Mouse (Mus musculus) CH12.LX (cell line): ENCODE measurements around the gene H2-DMb2. TPM values are rescaled to one million over a fixed set of nuclear protein-coding genes. Genes with fewer than 3 reads are reported as not detected.

Experiments used
- DNase-seq: peaks from one replicate; pipeline ENCODE4 v3.0.0-alpha.2; 2013; ENCODE audit errors: extremely low read depth
- H3K27ac ChIP-seq: 2 replicates; pipeline ENCODE4 v1.5.1; 2012; ENCODE audit warnings: low read depth, mild to moderate bottlenecking, control low read depth, moderate library complexity; ENCODE audit not compliant: insufficient read depth
- H3K27me3 ChIP-seq: replicated peaks from 2 replicates; pipeline ENCODE3; 2012; ENCODE audit warnings: inconsistent platforms
- H3K36me3 ChIP-seq, 2 experiments: replicated peaks in 1 of 2; 2 replicates each; pipeline versions ENCODE3 to v1.6.1; 2012; ENCODE audit warnings: inconsistent platforms in 1 of 2, low read length in 1 of 2, mild to moderate bottlenecking in 1 of 2, mixed read lengths in 1 of 2, moderate library complexity in 1 of 2; ENCODE audit not compliant: control insufficient read depth in 1 of 2, insufficient read depth in 1 of 2
- H3K4me1 ChIP-seq, 2 experiments: 2 replicates each; pipeline ENCODE4 v1.6.1; 2012; ENCODE audit warnings: inconsistent platforms in 1 of 2, moderate library complexity in 1 of 2; ENCODE audit not compliant: insufficient read depth in 2 of 2, control insufficient read depth in 1 of 2
- H3K4me2 ChIP-seq: 2 replicates; pipeline ENCODE4 v1.6.1; 2012; ENCODE audit warnings: low read depth, mild to moderate bottlenecking, control low read depth; ENCODE audit not compliant: poor library complexity, insufficient read depth, severe bottlenecking
- H3K4me3 ChIP-seq, 3 experiments: fragments of 150-350 bp in 1 of 3; sonication (generic) in 1 of 3; replicated peaks in 1 of 3; 2 replicates each; pipeline versions ENCODE3 to v1.5.1; 2011 to 2012; ENCODE audit warnings: low read depth in 2 of 3, low read length in 2 of 3, mild to moderate bottlenecking in 2 of 3, moderate library complexity in 2 of 3, control low read depth in 1 of 3, improper control_type of control experiment in 1 of 3, inconsistent platforms in 1 of 3, mixed read lengths in 1 of 3; ENCODE audit not compliant: poor library complexity in 1 of 3
- H3K79me2 ChIP-seq: replicated peaks from 2 replicates; pipeline ENCODE4 v1.6.1; 2012; ENCODE audit warnings: mild to moderate bottlenecking, moderate library complexity; ENCODE audit not compliant: control insufficient read depth, poor library complexity, insufficient read depth, severe bottlenecking; ENCODE audit errors: extremely low read depth
- H3K9ac ChIP-seq: 2 replicates; pipeline ENCODE4 v1.6.1; 2012; ENCODE audit warnings: low read depth, mild to moderate bottlenecking, control low read depth, moderate library complexity; ENCODE audit not compliant: insufficient read depth
- H3K9me3 ChIP-seq: replicated peaks from 2 replicates; pipeline ENCODE3; 2012; ENCODE audit warnings: low read length, inconsistent platforms, mixed read lengths
- BHLHE40 ChIP-seq: IDR thresholded peaks from 2 replicates; pipeline ENCODE4 v1.6.1; 2011; ENCODE audit warnings: mild to moderate bottlenecking, low read depth, low read length, improper control_type of control experiment
- CTCF ChIP-seq, 2 experiments: IDR thresholded peaks in 1 of 2; conservative IDR thresholded peaks in 1 of 2; 2 replicates each; pipeline ENCODE4 v1.5.1; 2011 to 2012; ENCODE audit warnings: low read depth in 2 of 2, low read length in 2 of 2, improper control_type of control experiment in 1 of 2, inconsistent platforms in 1 of 2, mild to moderate bottlenecking in 1 of 2, moderate library complexity in 1 of 2
- E2F4 ChIP-seq: IDR thresholded peaks from 2 replicates; pipeline ENCODE4 v1.6.1; 2011; ENCODE audit warnings: low read depth, low read length, improper control_type of control experiment; ENCODE audit not compliant: insufficient replicate concordance
- GABPA ChIP-seq: IDR thresholded peaks from 2 replicates; pipeline ENCODE4 v1.6.1; 2012; ENCODE audit warnings: low read depth, low read length, improper control_type of control experiment, inconsistent platforms; ENCODE audit not compliant: insufficient replicate concordance
- IRF4 ChIP-seq: IDR thresholded peaks from 2 replicates; pipeline ENCODE4 v1.6.1; 2014; ENCODE audit warnings: low read depth, mild to moderate bottlenecking, inconsistent platforms, low read length, improper control_type of control experiment
- JUN ChIP-seq: IDR thresholded peaks from 2 replicates; pipeline ENCODE4 v1.6.1; 2011; ENCODE audit warnings: low read depth, mild to moderate bottlenecking, low read length, improper control_type of control experiment, moderate library complexity; ENCODE audit not compliant: insufficient read depth
- MAFK ChIP-seq: IDR thresholded peaks from 2 replicates; pipeline ENCODE4 v1.6.1; 2011; ENCODE audit warnings: low read length, improper control_type of control experiment; ENCODE audit not compliant: insufficient replicate concordance
- MAZ ChIP-seq: IDR thresholded peaks from 2 replicates; pipeline ENCODE4 v1.6.1; 2012; ENCODE audit warnings: low read depth, mild to moderate bottlenecking, inconsistent platforms, low read length, improper control_type of control experiment, moderate library complexity
- MYC ChIP-seq: IDR thresholded peaks from 2 replicates; pipeline ENCODE4 v1.6.1; 2011; ENCODE audit warnings: low read depth, mild to moderate bottlenecking, improper control_type of control experiment, low read length
- NELFE ChIP-seq: IDR thresholded peaks from 2 replicates; pipeline ENCODE4 v1.6.1; 2011; ENCODE audit warnings: low read depth, low read length, improper control_type of control experiment
- NRF1 ChIP-seq: IDR thresholded peaks from 2 replicates; pipeline ENCODE4 v1.6.1; 2014; ENCODE audit warnings: low read depth, mild to moderate bottlenecking, inconsistent platforms, low read length, improper control_type of control experiment, moderate library complexity
- POLR2AphosphoS2 ChIP-seq: IDR thresholded peaks from 2 replicates; pipeline ENCODE4 v1.6.1; 2011; ENCODE audit warnings: low read depth, low read length, improper control_type of control experiment
- RAD21 ChIP-seq: IDR thresholded peaks from 2 replicates; pipeline ENCODE4 v1.6.1; 2011; ENCODE audit warnings: low read depth, mild to moderate bottlenecking, low read length, improper control_type of control experiment, moderate library complexity
- SIN3A ChIP-seq: IDR thresholded peaks from 2 replicates; pipeline ENCODE4 v1.6.1; 2012; ENCODE audit warnings: low read length, improper control_type of control experiment, inconsistent platforms
- SMC3 ChIP-seq: IDR thresholded peaks from 2 replicates; pipeline ENCODE4 v1.6.1; 2011; ENCODE audit warnings: low read depth, low read length, improper control_type of control experiment
- TBP ChIP-seq: conservative IDR thresholded peaks from 2 replicates; pipeline ENCODE4 v1.6.1; 2011; ENCODE audit warnings: low read depth, low read length, improper control_type of control experiment
- UBTF ChIP-seq: IDR thresholded peaks from 2 replicates; pipeline ENCODE4 v1.6.1; 2012; ENCODE audit warnings: low read depth, mild to moderate bottlenecking, inconsistent platforms, low read length, improper control_type of control experiment, moderate library complexity
- USF1 ChIP-seq: IDR thresholded peaks from 2 replicates; pipeline ENCODE4 v1.6.1; 2014; ENCODE audit warnings: low read depth, mild to moderate bottlenecking, inconsistent platforms, low read length, improper control_type of control experiment
- USF2 ChIP-seq: conservative IDR thresholded peaks from 2 replicates; pipeline ENCODE4 v1.6.1; 2011; ENCODE audit warnings: low read depth, low read length, improper control_type of control experiment
- ZC3H11A ChIP-seq: IDR thresholded peaks from 2 replicates; pipeline ENCODE4 v1.6.1; 2012; ENCODE audit warnings: low read depth, mild to moderate bottlenecking, inconsistent platforms, low read length, improper control_type of control experiment
- ZKSCAN1 ChIP-seq: IDR thresholded peaks from 2 replicates; pipeline ENCODE4 v1.6.1; 2012; ENCODE audit warnings: low read depth, inconsistent platforms, low read length, improper control_type of control experiment, borderline replicate concordance
- dilution Hi-C: fragments of 300-500 bp; cut with MboI; formaldehyde crosslinking; loops from 2 replicates; pipeline ENCODE4 v1.14.3; 2020; ENCODE audit warnings: low sequenced_read_pairs; ENCODE audit not compliant: extremely low pct_unique_long_range_greater_than_20kb, extremely low pct_ligation_motif_present
- in situ Hi-C: fragments of 300-500 bp; cut with MboI; formaldehyde crosslinking; loops from 3 replicates; pipeline ENCODE4 v1.14.3; 2019; ENCODE audit warnings: low sequenced_read_pairs, low pct_ligation_motif_present, low pct_unique_long_range_greater_than_20kb, mixed read lengths
- polyA plus RNA-seq: library from polyadenylated mRNA; unstranded; fragments of >175 nt; gene quantifications from 2 replicates; pipeline ENCODE4 v1.2.1, GENCODE M21; 2012; ENCODE audit warnings: low read depth; ENCODE audit not compliant: insufficient read length
- total RNA-seq, 2 experiments: library from RNA; depleted of rRNA; stranded (reverse); fragments of 300-350 nt in 1 of 2; fragments of >200 nt in 1 of 2; gene quantifications; 2 replicates each; pipeline ENCODE4 v1.2.3; 2012 to 2014

H2-DMb2 gene
- total and polyA plus RNA-seq, 3 experiments: 107 to 199 (median 175) TPM

GRCm38 (mm10) chr17:34169279-34169678, 26.2 kb downstream of the H2-DMb2 start:
- peak in 1 of 2 experiments; percentile 87; a peak in 3 of 4 replicates for TF ChIP-seq CTCF (conservative IDR thresholded peaks at IDR 0.05 in 1 of 2, IDR thresholded peaks at IDR 0.05 in 1 of 2; ENCODE audit: low read depth in 2 of 2, low read length in 2 of 2)
- TF ChIP-seq SMC3: peak; percentile 86
- TF ChIP-seq NELFE: no peak; the same call in 1 of the 2 replicates
- no peak for TF ChIP-seq BHLHE40
- 0 out of 2 replicates have a peak, but pooled peaks have one; percentile 35 for TF ChIP-seq MAZ
- TF ChIP-seq USF2: no peak
- peak; percentile 83 for TF ChIP-seq RAD21
- no peak for TF ChIP-seq SIN3A
- no peak for TF ChIP-seq TBP
- no peak for TF ChIP-seq USF1
- TF ChIP-seq ZC3H11A: peak; percentile 70
- no peak for TF ChIP-seq ZKSCAN1
- no peak overlapping the region for H3K4me2 ChIP-seq
- no peaks in the 10 kb centered on the region; the same call in 1 of the 2 replicates for H3K79me2 ChIP-seq
- H3K9me3 ChIP-seq: peaks cover 15% of the 10 kb centered on the region
- H3K4me3 ChIP-seq: no peak overlapping the region
- DNase-seq: peak; percentile 69
- no peak overlapping the region for H3K27ac ChIP-seq
- no peak overlapping the region for H3K9ac ChIP-seq
- peaks cover 0 to 2% of the 10 kb centered on the region in 2 experiments for H3K36me3 ChIP-seq
- H3K27me3 ChIP-seq: no peaks in the 10 kb centered on the region
- in situ Hi-C loops: no loop called here
- dilution Hi-C loops: no loop called here
- H3K4me1 ChIP-seq: peaks cover 3 to 15% of the 10 kb centered on the region in 2 experiments

DNA sequence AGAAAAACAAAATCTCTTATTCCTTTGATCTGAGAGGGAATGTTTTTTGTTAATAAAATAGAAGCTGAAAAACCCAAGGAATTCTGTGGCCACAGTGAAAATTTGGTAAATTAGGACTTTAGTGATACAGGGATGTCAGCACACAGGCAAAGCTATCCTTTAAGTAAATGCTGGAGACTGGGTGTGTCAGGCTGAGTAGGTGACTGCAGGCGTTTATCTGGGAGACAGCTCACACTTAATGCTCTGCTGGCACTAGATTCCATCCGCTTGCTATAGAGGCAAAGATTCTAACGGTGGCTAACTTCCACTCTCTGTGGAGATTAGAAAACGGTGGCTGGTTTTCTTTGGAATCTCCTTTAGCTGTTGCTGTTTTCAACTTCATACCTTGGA, 27.4 kb downstream of the H2-DMb2 start:
- no peak for DNase-seq
- Histone ChIP-seq H3K79me2 (no peaks in the 10 kb centered on the region), H3K4me2 (no peak overlapping the region), H3K27me3 (no peaks in the 10 kb centered on the region), H3K36me3 (peaks cover 0 to 2% of the 10 kb centered on the region in 2 experiments), H3K4me3 (no peak overlapping the region), H3K9ac (no peak overlapping the region), H3K27ac (no peak overlapping the region), H3K4me1 (peaks cover 6 to 19% of the 10 kb centered on the region in 2 experiments), H3K9me3 (peaks cover 13% of the 10 kb centered on the region)
- no peak for TF ChIP-seq GABPA
- TF ChIP-seq JUN: no peak
- TF ChIP-seq UBTF: no peak
- TF ChIP-seq E2F4: no peak
- TF ChIP-seq SIN3A: no peak
- no peak for TF ChIP-seq NRF1
- TF ChIP-seq MYC: no peak
- TF ChIP-seq MAFK: no peak
- no peak for TF ChIP-seq POLR2AphosphoS2
- no peak for TF ChIP-seq USF2
- TF ChIP-seq TBP: no peak
- TF ChIP-seq ZC3H11A: no peak
- TF ChIP-seq IRF4: no peak
- in situ Hi-C loops: no loop called here
- dilution Hi-C loops: no loop called here
